Mouse (Mus musculus) cerebellum, adult 2 months (tissue): ENCODE results near the gene Serinc2.

Experiments
- CTCF ChIP-seq: fragments of 200-500 bp; IDR thresholded peaks from 2 replicates; pipeline ENCODE4 v1.5.1; 2011; ENCODE audit warnings: low read depth, mild to moderate bottlenecking, control low read depth, low read length, moderate library complexity, borderline replicate concordance; ENCODE audit not compliant: insufficient read depth
- POLR2A ChIP-seq: fragments of 200-500 bp; IDR thresholded peaks from 2 replicates; pipeline ENCODE4 v1.6.1; 2011; ENCODE audit warnings: low read length, control low read depth, borderline replicate concordance; ENCODE audit not compliant: insufficient read depth

GRCm38 (mm10) chr4:130282856-130283255, 3.9 kb upstream of the Serinc2 start:
- TF ChIP-seq POLR2A, result no peak
- TF ChIP-seq CTCF, result no peak
